Mouse (Mus musculus) retina, postnatal 7 days (tissue): ENCODE data around the gene Btbd35f21.
"Not testable (repeated sequence)": the region's sequence is repeated elsewhere in the genome, so short reads cannot be mapped to it uniquely, and the experiment has no call there.

Experiments used
- DNase-seq: peaks from one replicate; pipeline ENCODE4 v3.0.0-alpha.2; 2012; ENCODE audit warnings: low read depth, low spot score

The Btbd35f21 gene

GRCm38 (mm10) chrX:32725809-32726208 lies at the start of gene Btbd35f21:
Gene Btbd35f21, plus strand, starts transcription at chrX:32726109.
- not testable (repeated sequence) for DNase-seq
